ENCODE assay signal across 25 mouse cellular contexts in genomic region chr6:141307326-141307725, GRCm38 (mm10). TPM values are rescaled to one million over a fixed set of nuclear protein-coding genes. Genes with fewer than 3 reads are reported as not detected.
"Had no signal": no experiment of that assay in that cellular context is flagged by ENCODE, and none has a peak within 500 bp of the region (broad histone marks: within the 10 kb centered on the region; RNA-seq: fewer than 3 reads in every experiment).

No protein-coding gene starts in this region.

- ATAC-seq: hindbrain, embryonic 16.5 days; inflammation-experienced regulatory T-cells, adult 6 months; intestine, embryonic 15.5 days; intestine, postnatal 0 days; liver, embryonic 12.5 days had no signal

- H3K9ac ChIP-seq: heart, embryonic 13.5 days; heart, embryonic 15.5 days; hindbrain, embryonic 12.5 days; hindbrain, embryonic 14.5 days; intestine, embryonic 15.5 days; limb, embryonic 12.5 days; liver, embryonic 12.5 days; liver, embryonic 14.5 days had no signal

- H3K27ac ChIP-seq: heart, embryonic 13.5 days; heart, embryonic 15.5 days; hindbrain, embryonic 10.5 days; hindbrain, embryonic 12.5 days; hindbrain, embryonic 14.5 days; intestine, embryonic 15.5 days; limb, embryonic 10.5 days; limb, embryonic 12.5 days; liver, embryonic 12.5 days; liver, embryonic 14.5 days had no signal

- DNase-seq: gastrocnemius, postnatal 10 days; gastrocnemius, postnatal 25 days; heart, adult 18-20 months; heart, postnatal 14 days; heart, postnatal 36 days; kidney, adult 18-20 months; kidney, adult 8-10 months; kidney, postnatal 14 days; kidney, postnatal 36 days; layer of hippocampus, adult 9-11 months; layer of hippocampus, postnatal 36 days; liver had no signal

- H3K4me1 ChIP-seq: hindbrain, embryonic 10.5 days; hindbrain, embryonic 12.5 days; liver, embryonic 12.5 days had no signal

- H3K36me3 ChIP-seq: heart, embryonic 13.5 days; heart, embryonic 15.5 days; hindbrain, embryonic 10.5 days; hindbrain, embryonic 12.5 days; intestine, embryonic 15.5 days; limb, embryonic 10.5 days; limb, embryonic 12.5 days; liver, embryonic 12.5 days had no signal

- H3K27me3 ChIP-seq: heart, embryonic 13.5 days; heart, embryonic 15.5 days; hindbrain, embryonic 12.5 days; intestine, embryonic 15.5 days; limb, embryonic 12.5 days; liver, embryonic 12.5 days had no signal

- H3K4me3 ChIP-seq: heart, embryonic 13.5 days; heart, embryonic 15.5 days; hindbrain, embryonic 10.5 days; hindbrain, embryonic 12.5 days; intestine, embryonic 15.5 days; limb, embryonic 10.5 days; limb, embryonic 12.5 days; liver, embryonic 12.5 days had no signal

RNA-seq across cellular contexts. Expression of gene Pde3a, which starts 58.3 kb away (rescaled TPM):
- polyA plus RNA-seq: inflammation-experienced regulatory T-cells, adult 6 months had no signal
